Mouse (Mus musculus): ENCODE measurements around the gene Cdh13. TPM values are rescaled to one million over a fixed set of nuclear protein-coding genes. Genes with fewer than 3 reads are reported as not detected.

The Cdh13 gene
- polyA plus RNA-seq, 1 experiment from 2014 or later = 5.6 TPM

DNA sequence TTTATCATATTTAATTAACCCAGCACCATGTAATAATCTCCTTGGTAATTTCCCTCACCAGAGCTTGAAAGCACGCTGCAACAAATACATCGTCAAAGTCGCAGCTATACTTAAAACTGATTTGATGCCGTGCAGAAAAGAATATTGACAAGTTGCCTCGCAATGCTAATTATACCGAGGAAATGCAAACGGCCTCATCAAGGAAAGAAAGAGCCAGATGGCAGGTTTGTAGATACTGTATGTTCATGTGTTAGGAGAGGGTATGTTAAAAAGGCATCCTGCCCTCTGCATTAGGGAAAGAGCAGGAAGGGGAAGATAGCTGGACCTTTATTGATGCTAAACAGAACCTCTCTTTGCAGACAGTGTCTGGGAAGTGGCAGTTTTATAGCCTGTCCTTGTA lies 132.1 kb downstream of the Cdh13 start:
- ATAC-seq = no peak
- Histone ChIP-seq H3K4me2 (replicated peaks; ENCODE audit: low read depth) (no peak overlapping the region), H3K36me3 (ENCODE audit: control insufficient read depth, insufficient read depth) (no peaks in the 10 kb centered on the region), H3K4me3 (ENCODE audit: low read depth, low read length) (no peak overlapping the region), H3K9me3 (ENCODE audit: control insufficient read depth) (no peaks in the 10 kb centered on the region), H3K4me1 (replicated peaks; ENCODE audit: control insufficient read depth, insufficient read depth, low read length) (no peaks in the 10 kb centered on the region), H3K27ac (ENCODE audit: low read depth, low read length) (no peak overlapping the region), H3K27me3 (replicated peaks; ENCODE audit: control insufficient read depth, insufficient read depth, low read length) (no peaks in the 10 kb centered on the region), H3K9ac (ENCODE audit: low read depth, low read length) (no peak overlapping the region)
- TF ChIP-seq CTCF (IDR thresholded peaks at IDR 0.05; ENCODE audit: low read depth) = no peak
- WGBS = 65% methylated on average over 7 of the region's 7 CpGs

- H3K4me1 ChIP-seq (replicated peaks; ENCODE audit: control insufficient read depth, insufficient read depth, low read length) = no peaks in the 10 kb centered on the region
- H3K9me3 ChIP-seq (ENCODE audit: control insufficient read depth) = no peaks in the 10 kb centered on the region
- no peaks in the 10 kb centered on the region for H3K27me3 ChIP-seq (replicated peaks; ENCODE audit: control insufficient read depth, insufficient read depth, low read length)
- no peak overlapping the region for H3K9ac ChIP-seq (ENCODE audit: low read depth, low read length)
- no peak for TF ChIP-seq CTCF (IDR thresholded peaks at IDR 0.05; ENCODE audit: low read depth)
- H3K4me2 ChIP-seq (replicated peaks; ENCODE audit: low read depth) = no peak overlapping the region
- H3K36me3 ChIP-seq (ENCODE audit: control insufficient read depth, insufficient read depth) = no peaks in the 10 kb centered on the region
- WGBS = 91% methylated on average over 4 of the region's 4 CpGs
- no peak overlapping the region for H3K27ac ChIP-seq (ENCODE audit: low read depth, low read length)
- no peak for ATAC-seq
- H3K4me3 ChIP-seq (ENCODE audit: low read depth, low read length) = no peak overlapping the region
These were observed 133.3 kb downstream of the Cdh13 start for GRCm38 (mm10) chr8:118416811-118417355.

- Histone ChIP-seq H3K4me3 (ENCODE audit: low read depth, low read length) (no peak overlapping the region), H3K27me3 (replicated peaks; ENCODE audit: control insufficient read depth, insufficient read depth, low read length) (no peaks in the 10 kb centered on the region), H3K4me2 (replicated peaks; ENCODE audit: low read depth) (no peak overlapping the region), H3K9me3 (ENCODE audit: control insufficient read depth) (no peaks in the 10 kb centered on the region), H3K27ac (ENCODE audit: low read depth, low read length) (no peak overlapping the region), H3K36me3 (ENCODE audit: control insufficient read depth, insufficient read depth) (no peaks in the 10 kb centered on the region), H3K4me1 (replicated peaks; ENCODE audit: control insufficient read depth, insufficient read depth, low read length) (no peaks in the 10 kb centered on the region), H3K9ac (ENCODE audit: low read depth, low read length) (no peak overlapping the region)
- TF ChIP-seq CTCF (IDR thresholded peaks at IDR 0.05; ENCODE audit: low read depth) = no peak
- 79% methylated on average over 10 of the region's 10 CpGs for WGBS
- ATAC-seq = no peak
These were observed 139.1 kb downstream of the Cdh13 start for GRCm38 (mm10) chr8:118422624-118423023.

DNA sequence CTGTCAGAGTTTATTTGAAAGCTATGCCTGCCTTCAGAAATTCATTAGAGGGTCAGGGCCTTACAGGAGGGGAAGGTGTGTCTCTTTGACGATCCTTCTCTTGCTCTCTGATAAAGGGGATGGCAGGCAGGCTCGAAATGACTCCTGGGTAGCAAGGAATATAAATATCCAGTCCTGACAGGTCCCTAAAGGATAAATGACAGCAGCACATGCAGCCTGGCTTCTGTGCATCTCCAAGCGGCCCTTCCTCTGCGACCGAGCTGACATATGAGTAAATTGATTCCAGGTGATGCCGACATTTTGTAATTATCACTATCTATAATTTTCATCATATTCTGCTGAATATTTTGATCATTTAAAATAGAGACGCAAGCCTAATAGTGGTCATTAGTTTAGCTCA lies 145.4 kb downstream of the Cdh13 start:
- 73% methylated on average over 7 of the region's 7 CpGs for WGBS

DNA sequence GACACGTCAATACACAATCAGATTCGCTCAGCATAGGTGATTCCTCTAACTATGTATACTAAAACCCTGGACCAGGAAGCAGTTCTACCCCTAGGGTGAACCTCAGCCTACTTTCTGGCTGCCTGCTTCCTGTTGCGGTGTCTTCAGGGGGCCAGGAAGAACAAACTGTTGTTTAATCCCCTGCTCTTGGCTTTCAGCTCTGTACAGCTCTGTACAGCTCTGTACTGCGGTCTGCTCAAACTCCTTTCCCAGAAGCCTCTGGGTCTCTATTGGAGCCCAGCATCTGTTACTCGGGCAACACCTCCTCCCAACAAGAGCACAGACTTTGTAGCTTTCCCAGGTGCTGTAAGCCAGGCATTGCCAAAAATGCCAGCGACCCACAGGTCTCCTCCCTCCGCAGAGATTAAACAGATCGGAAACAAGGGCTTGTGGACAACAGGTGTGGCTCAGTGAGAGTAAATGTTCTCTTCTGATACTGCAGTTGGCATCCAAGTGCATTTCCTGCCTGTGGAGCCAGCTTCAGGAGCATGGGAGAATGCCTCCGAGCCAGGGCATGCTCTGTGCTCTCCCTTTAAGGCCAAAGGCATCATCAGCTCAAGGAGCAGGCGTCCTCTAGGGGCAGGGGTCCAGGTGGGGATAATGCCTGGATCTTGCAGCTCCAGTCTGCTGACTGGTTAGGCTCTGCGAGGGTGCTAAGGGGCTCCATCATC lies 148.4 kb downstream of the Cdh13 start:
- no peak overlapping the region for H3K4me2 ChIP-seq (replicated peaks; ENCODE audit: low read depth)
- no peaks in the 10 kb centered on the region for H3K9me3 ChIP-seq (ENCODE audit: control insufficient read depth)
- no peak for ATAC-seq
- no peaks in the 10 kb centered on the region for H3K4me1 ChIP-seq (replicated peaks; ENCODE audit: control insufficient read depth, insufficient read depth, low read length)
- H3K36me3 ChIP-seq (ENCODE audit: control insufficient read depth, insufficient read depth) = no peaks in the 10 kb centered on the region
- H3K27me3 ChIP-seq (replicated peaks; ENCODE audit: control insufficient read depth, insufficient read depth, low read length) = no peaks in the 10 kb centered on the region
- H3K27ac ChIP-seq (ENCODE audit: low read depth, low read length) = no peak overlapping the region
- 71% methylated on average over 11 of the region's 11 CpGs for WGBS
- H3K9ac ChIP-seq (ENCODE audit: low read depth, low read length) = no peak overlapping the region
- TF ChIP-seq CTCF (IDR thresholded peaks at IDR 0.05; ENCODE audit: low read depth) = no peak
- no peak overlapping the region for H3K4me3 ChIP-seq (ENCODE audit: low read depth, low read length)

More for the DNA sequence above, 145.4 kb downstream of the Cdh13 start:
- no peak for ATAC-seq
- Histone ChIP-seq H3K27ac (ENCODE audit: low read depth, low read length) (no peak overlapping the region), H3K9me3 (ENCODE audit: control insufficient read depth) (no peaks in the 10 kb centered on the region), H3K4me3 (ENCODE audit: low read depth, low read length) (no peak overlapping the region), H3K27me3 (replicated peaks; ENCODE audit: control insufficient read depth, insufficient read depth, low read length) (no peaks in the 10 kb centered on the region), H3K9ac (ENCODE audit: low read depth, low read length) (no peak overlapping the region), H3K4me2 (replicated peaks; ENCODE audit: low read depth) (no peak overlapping the region), H3K4me1 (replicated peaks; ENCODE audit: control insufficient read depth, insufficient read depth, low read length) (no peaks in the 10 kb centered on the region), H3K36me3 (ENCODE audit: control insufficient read depth, insufficient read depth) (no peaks in the 10 kb centered on the region)
- no peak for TF ChIP-seq CTCF (IDR thresholded peaks at IDR 0.05; ENCODE audit: low read depth)

- Histone ChIP-seq H3K4me2 (replicated peaks; ENCODE audit: low read depth) (no peak overlapping the region), H3K27me3 (replicated peaks; ENCODE audit: control insufficient read depth, insufficient read depth, low read length) (no peaks in the 10 kb centered on the region), H3K9me3 (ENCODE audit: control insufficient read depth) (no peaks in the 10 kb centered on the region), H3K4me1 (replicated peaks; ENCODE audit: control insufficient read depth, insufficient read depth, low read length) (no peaks in the 10 kb centered on the region), H3K27ac (ENCODE audit: low read depth, low read length) (no peak overlapping the region), H3K4me3 (ENCODE audit: low read depth, low read length) (no peak overlapping the region), H3K9ac (ENCODE audit: low read depth, low read length) (no peak overlapping the region), H3K36me3 (ENCODE audit: control insufficient read depth, insufficient read depth) (no peaks in the 10 kb centered on the region)
- TF ChIP-seq CTCF (IDR thresholded peaks at IDR 0.05; ENCODE audit: low read depth) = no peak
- 82% methylated on average over 3 of the region's 3 CpGs for WGBS
- ATAC-seq = no peak
These were observed 150.1 kb downstream of the Cdh13 start for GRCm38 (mm10) chr8:118433553-118434180.
